Mouse (Mus musculus): ENCODE data around the gene 2010111I01Rik. TPM values are rescaled to one million over a fixed set of nuclear protein-coding genes. Genes with fewer than 3 reads are reported as not detected.

2010111I01Rik gene
- polyA plus RNA-seq, 1 experiment from 2014 or later: 87.6 TPM

DNA sequence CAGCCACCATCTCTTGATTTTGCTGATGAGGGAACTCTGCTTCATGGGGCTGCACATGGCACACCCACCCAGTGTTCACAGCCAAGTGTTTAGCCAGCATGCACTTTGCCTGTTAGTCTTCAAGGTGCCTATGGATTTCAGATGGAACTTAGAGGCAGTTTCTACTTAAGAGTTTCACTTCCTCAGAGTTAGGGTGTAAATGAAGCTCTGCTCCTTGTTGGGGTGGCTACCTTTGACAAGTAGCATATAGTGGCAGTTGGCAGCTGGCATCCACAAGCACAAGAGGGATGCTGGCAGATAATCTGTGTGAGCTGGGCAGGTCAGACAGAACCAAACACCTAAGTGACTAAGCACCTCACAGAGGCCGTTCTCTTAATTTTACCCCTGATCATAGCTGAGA lies 221.9 kb downstream of the 2010111I01Rik start:
- peaks cover 37% of the 10 kb centered on the region for H3K4me1 ChIP-seq (replicated peaks)
- H3K9me3 ChIP-seq: no peaks in the 10 kb centered on the region
- 96% methylated on average over 1 of the region's 1 CpGs for WGBS
- no peaks in the 10 kb centered on the region for H3K27me3 ChIP-seq
- H3K27ac ChIP-seq (replicated peaks): no peak overlapping the region
- ATAC-seq (ENCODE audit: low read depth): no peak
- no peak overlapping the region for H3K4me3 ChIP-seq
- H3K9ac ChIP-seq: no peak overlapping the region
- peaks cover 6% of the 10 kb centered on the region for H3K36me3 ChIP-seq
- H3K4me2 ChIP-seq: no peak overlapping the region

DNA sequence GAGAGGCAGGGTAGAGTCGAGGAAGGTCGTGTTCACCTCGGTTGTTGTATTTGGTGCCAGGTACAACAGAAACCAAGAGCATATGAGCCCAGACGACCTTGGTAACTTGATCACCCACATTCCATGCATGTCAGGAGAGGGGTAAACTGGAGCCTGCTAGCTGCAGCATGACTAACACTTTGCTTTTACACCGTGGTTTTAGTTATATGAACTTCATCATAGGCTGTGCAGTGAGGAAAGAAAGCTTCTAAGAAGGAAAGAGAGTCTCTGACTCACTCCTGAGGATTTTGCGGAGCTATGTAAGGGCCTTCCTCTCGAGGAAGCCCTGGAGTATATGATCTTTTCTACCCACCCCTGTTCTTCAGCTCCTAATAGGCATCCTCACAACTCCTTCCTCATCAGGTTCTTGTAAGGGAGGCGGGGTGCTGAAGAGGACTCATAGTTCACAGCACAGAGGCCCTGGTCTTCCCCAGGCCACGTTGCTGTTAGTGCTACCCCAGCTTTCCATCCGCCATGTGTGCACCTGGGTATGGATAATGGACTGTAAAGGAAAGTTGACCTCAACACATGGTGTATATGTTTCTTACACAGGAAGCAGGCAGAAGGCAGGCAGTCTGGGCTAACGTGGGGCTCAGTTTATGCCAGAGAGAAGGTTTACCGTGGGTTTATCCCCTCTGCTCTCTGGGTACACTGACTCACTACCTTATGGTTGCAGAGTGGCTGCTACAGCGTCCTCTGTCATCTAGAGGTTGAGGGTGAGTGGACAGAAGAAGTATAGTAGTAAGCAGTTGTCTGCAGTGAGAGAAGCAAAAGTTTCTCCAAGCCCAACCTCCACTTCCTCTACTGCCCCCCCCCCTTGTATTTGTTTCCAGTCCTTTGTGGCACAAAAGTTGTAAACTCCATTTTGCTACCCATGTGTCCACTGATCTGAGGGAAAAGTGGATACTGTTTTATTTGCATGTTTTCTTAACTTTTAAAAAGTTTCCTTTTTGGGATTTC lies 222.8 kb downstream of the 2010111I01Rik start:
- no peaks in the 10 kb centered on the region for H3K27me3 ChIP-seq
- H3K9me3 ChIP-seq: no peaks in the 10 kb centered on the region
- ATAC-seq (ENCODE audit: low read depth): no peak
- no peak overlapping the region for H3K27ac ChIP-seq (replicated peaks)
- 80% methylated on average over 13 of the region's 13 CpGs for WGBS
- H3K4me1 ChIP-seq (replicated peaks): peaks cover 37% of the 10 kb centered on the region
- no peak overlapping the region for H3K4me3 ChIP-seq
- H3K4me2 ChIP-seq: no peak overlapping the region
- H3K36me3 ChIP-seq: peaks cover 14% of the 10 kb centered on the region
- no peak overlapping the region for H3K9ac ChIP-seq

DNA sequence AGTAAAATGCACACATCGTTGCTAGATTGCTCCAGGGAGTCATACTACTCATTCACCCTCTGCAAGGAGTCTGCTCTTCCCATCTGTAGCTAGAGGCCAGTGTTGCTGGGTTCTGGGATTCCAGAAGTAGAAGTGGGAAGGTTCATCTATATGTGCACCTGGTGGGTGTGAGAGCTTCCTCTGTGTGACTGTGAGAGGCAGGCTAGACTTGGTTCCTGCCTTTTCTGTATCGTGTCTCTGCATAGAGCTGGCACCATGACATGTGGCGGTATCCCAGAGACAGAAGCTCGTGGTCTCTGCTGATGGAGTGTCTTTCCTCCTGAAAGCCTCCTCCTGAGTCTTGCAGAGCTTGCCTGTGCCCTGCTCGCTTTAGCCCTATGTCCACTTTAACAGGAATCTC lies 223.6 kb downstream of the 2010111I01Rik start:
- ATAC-seq (ENCODE audit: low read depth): no peak
- no peaks in the 10 kb centered on the region for H3K9me3 ChIP-seq
- H3K4me2 ChIP-seq: no peak overlapping the region
- no peak overlapping the region for H3K9ac ChIP-seq
- H3K4me1 ChIP-seq (replicated peaks): peaks cover 37% of the 10 kb centered on the region
- 52% methylated on average over 5 of the region's 5 CpGs for WGBS
- no peaks in the 10 kb centered on the region for H3K27me3 ChIP-seq
- no peak overlapping the region; the same call in 1 of the 2 replicates for H3K27ac ChIP-seq (replicated peaks)
- no peak overlapping the region for H3K4me3 ChIP-seq
- H3K36me3 ChIP-seq: peaks cover 14% of the 10 kb centered on the region

- peaks cover 37% of the 10 kb centered on the region for H3K4me1 ChIP-seq (replicated peaks)
- no peak overlapping the region for H3K27ac ChIP-seq (replicated peaks)
- H3K4me2 ChIP-seq: no peak overlapping the region
- H3K9ac ChIP-seq: no peak overlapping the region
- H3K9me3 ChIP-seq: no peaks in the 10 kb centered on the region
- H3K36me3 ChIP-seq: peaks cover 14% of the 10 kb centered on the region
- no peak for ATAC-seq (ENCODE audit: low read depth)
- H3K27me3 ChIP-seq: no peaks in the 10 kb centered on the region
- no peak overlapping the region for H3K4me3 ChIP-seq
- 47% methylated on average over 2 of the region's 2 CpGs for WGBS
These were observed 224.1 kb downstream of the 2010111I01Rik start for GRCm38 (mm10) chr13:63188811-63189210.

DNA sequence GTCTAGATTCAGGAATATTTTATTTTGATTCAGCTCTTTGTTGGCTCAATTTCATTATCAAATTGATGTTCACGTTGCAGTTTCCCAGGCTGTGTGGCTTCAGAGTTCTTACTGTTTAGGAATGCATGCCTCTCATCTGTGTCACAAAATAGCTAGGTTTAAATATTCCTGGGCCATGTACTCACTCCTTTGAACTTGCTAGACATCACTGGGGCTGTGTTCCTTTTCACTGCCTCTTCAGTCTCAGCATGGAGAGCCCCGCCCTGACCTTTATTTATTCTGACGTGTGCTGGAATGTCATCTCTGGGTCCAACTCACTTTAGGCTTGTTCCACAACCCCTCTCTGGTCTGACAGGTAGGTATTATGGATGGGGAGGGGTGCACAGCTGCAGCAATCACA lies 228.7 kb downstream of the 2010111I01Rik start:
- Histone ChIP-seq H3K4me2 (no peak overlapping the region), H3K27me3 (no peaks in the 10 kb centered on the region), H3K9ac (no peak overlapping the region), H3K4me1 (replicated peaks) (peaks cover 7% of the 10 kb centered on the region), H3K27ac (replicated peaks) (no peak overlapping the region), H3K36me3 (peaks cover 14% of the 10 kb centered on the region), H3K4me3 (no peak overlapping the region), H3K9me3 (no peaks in the 10 kb centered on the region)
- WGBS: 85% methylated on average over 3 of the region's 3 CpGs
- no peak for ATAC-seq (ENCODE audit: low read depth)

DNA sequence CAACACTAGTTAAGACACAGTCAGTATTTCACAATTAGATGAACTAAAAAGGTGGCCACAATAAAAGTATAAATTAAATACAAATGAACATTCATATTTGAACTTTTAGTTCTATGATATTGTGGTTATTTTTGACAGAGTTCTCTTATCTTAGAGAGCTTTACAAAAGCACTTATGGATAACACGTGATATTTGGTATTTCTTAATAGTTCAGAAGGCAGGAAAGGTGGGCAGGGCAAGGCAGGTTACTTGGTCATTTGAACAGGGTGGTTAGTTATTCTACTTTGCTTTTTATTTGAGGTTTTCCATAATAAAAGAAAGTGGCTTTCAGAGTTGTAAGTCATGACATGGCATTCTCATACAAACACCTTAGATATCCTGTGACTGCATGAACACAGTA lies 233.3 kb downstream of the 2010111I01Rik start:
- Histone ChIP-seq H3K36me3 (no peaks in the 10 kb centered on the region), H3K27ac (replicated peaks) (no peak overlapping the region), H3K4me1 (replicated peaks) (peaks cover under 1% of the 10 kb centered on the region; the same call in 1 of the 2 replicates), H3K4me3 (no peak overlapping the region), H3K27me3 (no peaks in the 10 kb centered on the region), H3K9ac (no peak overlapping the region), H3K4me2 (no peak overlapping the region), H3K9me3 (no peaks in the 10 kb centered on the region)
- 95% methylated on average over 1 of the region's 1 CpGs for WGBS
- ATAC-seq (ENCODE audit: low read depth): no peak

- no peak for ATAC-seq (ENCODE audit: low read depth)
- Histone ChIP-seq H3K4me2 (no peak overlapping the region), H3K9me3 (no peaks in the 10 kb centered on the region), H3K36me3 (no peaks in the 10 kb centered on the region), H3K4me3 (no peak overlapping the region), H3K9ac (no peak overlapping the region), H3K27me3 (no peaks in the 10 kb centered on the region), H3K4me1 (replicated peaks) (peaks cover 13% of the 10 kb centered on the region), H3K27ac (replicated peaks) (no peak overlapping the region)
- WGBS: 81% methylated on average over 2 of the region's 2 CpGs
These were observed 234.9 kb downstream of the 2010111I01Rik start for GRCm38 (mm10) chr13:63199588-63199987.

GRCm38 (mm10) chr13:63203502-63204278 lies 239.0 kb downstream of the 2010111I01Rik start:
- H3K27me3 ChIP-seq: no peaks in the 10 kb centered on the region
- no peak overlapping the region for H3K9ac ChIP-seq
- no peak overlapping the region for H3K4me3 ChIP-seq
- no peaks in the 10 kb centered on the region for H3K9me3 ChIP-seq
- H3K36me3 ChIP-seq: no peaks in the 10 kb centered on the region
- no peak overlapping the region; the same call in 1 of the 2 replicates for H3K27ac ChIP-seq (replicated peaks)
- WGBS: 42% methylated on average over 8 of the region's 8 CpGs
- H3K4me1 ChIP-seq (replicated peaks): peaks cover 16% of the 10 kb centered on the region
- H3K4me2 ChIP-seq: no peak overlapping the region
- ATAC-seq (ENCODE audit: low read depth): no peak

- H3K9me3 ChIP-seq: no peaks in the 10 kb centered on the region
- H3K27ac ChIP-seq (replicated peaks): no peak overlapping the region
- no peaks in the 10 kb centered on the region for H3K36me3 ChIP-seq
- no peak overlapping the region for H3K4me2 ChIP-seq
- no peak overlapping the region for H3K4me3 ChIP-seq
- no peak for ATAC-seq (ENCODE audit: low read depth)
- WGBS: 72% methylated on average over 4 of the region's 4 CpGs
- H3K4me1 ChIP-seq (replicated peaks): peaks cover 16% of the 10 kb centered on the region
- no peaks in the 10 kb centered on the region for H3K27me3 ChIP-seq
- H3K9ac ChIP-seq: no peak overlapping the region
These were observed 241.1 kb downstream of the 2010111I01Rik start for GRCm38 (mm10) chr13:63205750-63206149.

GRCm38 (mm10) chr13:63206396-63206795 lies 241.7 kb downstream of the 2010111I01Rik start:
- no peak overlapping the region for H3K4me3 ChIP-seq
- WGBS: 74% methylated on average over 1 of the region's 1 CpGs
- H3K9me3 ChIP-seq: no peaks in the 10 kb centered on the region
- no peak for ATAC-seq (ENCODE audit: low read depth)
- no peaks in the 10 kb centered on the region for H3K36me3 ChIP-seq
- H3K4me1 ChIP-seq (replicated peaks): peaks cover 17% of the 10 kb centered on the region
- H3K4me2 ChIP-seq: no peak overlapping the region
- H3K9ac ChIP-seq: no peak overlapping the region
- H3K27ac ChIP-seq (replicated peaks): no peak overlapping the region
- no peaks in the 10 kb centered on the region for H3K27me3 ChIP-seq

- no peak overlapping the region for H3K27ac ChIP-seq (replicated peaks)
- H3K4me3 ChIP-seq: no peak overlapping the region
These were observed 251.8 kb downstream of the 2010111I01Rik start for GRCm38 (mm10) chr13:63216537-63216936.

More at GRCm38 (mm10) chr13:63216537-63216936, 251.8 kb downstream of the 2010111I01Rik start:
- Histone ChIP-seq H3K27me3 (no peaks in the 10 kb centered on the region), H3K9me3 (no peaks in the 10 kb centered on the region), H3K36me3 (no peaks in the 10 kb centered on the region; the same call in 1 of the 2 replicates), H3K4me1 (replicated peaks) (0 out of 2 replicates have a peak, but pooled peaks cover 10% of the 10 kb centered on the region), H3K4me2 (no peak overlapping the region), H3K9ac (no peak overlapping the region)
- no peak for ATAC-seq (ENCODE audit: low read depth)
